Mouse (Mus musculus) hindbrain, embryonic 14.5 days (tissue): ENCODE results near the gene Fam45a. TPM values are rescaled to one million over a fixed set of nuclear protein-coding genes. Genes with fewer than 3 reads are reported as not detected.
"Not testable (repeated sequence)": the region's sequence is repeated elsewhere in the genome, so short reads cannot be mapped to it uniquely, and the experiment has no call there.

Source experiments
- ATAC-seq: fragments of 200-750 bp; cut with Nextera tagmentation; 2 replicates; pipeline ENCODE4 v1.8.0; 2017; ENCODE audit warnings: moderate number of reproducible peaks, mild to moderate bottlenecking, moderate TSS enrichment, moderate library complexity; ENCODE audit not compliant: low FRiP score
- DNase-seq: peaks from one replicate; pipeline ENCODE4 v3.0.0-alpha.2; 2015; ENCODE audit warnings: low spot score
- H3K27ac ChIP-seq: fragments of 300-500 bp; sonication (generic); 2 replicates; pipeline ENCODE4 v1.5.1; 2014; ENCODE audit warnings: mild to moderate bottlenecking, moderate library complexity
- H3K27me3 ChIP-seq: fragments of 300-500 bp; sonication (generic); 2 replicates; pipeline ENCODE4 v1.6.1; 2014; ENCODE audit warnings: mild to moderate bottlenecking, low read length, mixed read lengths; ENCODE audit not compliant: control insufficient read depth, insufficient read depth
- H3K36me3 ChIP-seq: fragments of 300-500 bp; sonication (generic); replicated peaks from 2 replicates; pipeline ENCODE4 v1.6.1; 2014; ENCODE audit not compliant: control insufficient read depth, insufficient read depth
- H3K4me1 ChIP-seq: fragments of 300-500 bp; sonication (generic); replicated peaks from 2 replicates; pipeline ENCODE4 v1.6.1; 2014; ENCODE audit warnings: antibody characterized with exemption, low read length, mixed read lengths; ENCODE audit not compliant: control insufficient read depth, insufficient read depth
- H3K4me2 ChIP-seq: fragments of 300-500 bp; sonication (generic); replicated peaks from 2 replicates; pipeline ENCODE4 v1.6.1; 2014; ENCODE audit warnings: mild to moderate bottlenecking, moderate library complexity
- H3K4me3 ChIP-seq: fragments of 300-500 bp; sonication (generic); replicated peaks from 2 replicates; pipeline ENCODE4 v1.5.1; 2014; ENCODE audit warnings: mild to moderate bottlenecking, low read length
- H3K9ac ChIP-seq: fragments of 300-500 bp; sonication (generic); 2 replicates; pipeline ENCODE4 v1.6.1; 2014
- H3K9me3 ChIP-seq: fragments of 300-500 bp; sonication (generic); 2 replicates; pipeline ENCODE4 v1.6.1; 2016; ENCODE audit warnings: low read length; ENCODE audit not compliant: control insufficient read depth
- WGBS: fragments of 180-500 bp; shearing (Covaris S2); extraction: QIAGEN DNeasy Blood & Tissue Kit; methylation state at CpG from one replicate; pipeline ENCODE4 v1.1.7; 2014; 5-methylcytosine and 5-hydroxymethylcytosine counted together
- polyA plus RNA-seq: library from polyadenylated mRNA; unstranded; fragments of >200 nt; fragmentation: Nextera tagmentation; extraction: Ambion mirVana; gene quantifications from 2 replicates; pipeline ENCODE4 v1.2.1, GENCODE M21; 2014

The Fam45a gene
- polyA plus RNA-seq, 1 experiment from 2014 or later, result 49.6 TPM

DNA sequence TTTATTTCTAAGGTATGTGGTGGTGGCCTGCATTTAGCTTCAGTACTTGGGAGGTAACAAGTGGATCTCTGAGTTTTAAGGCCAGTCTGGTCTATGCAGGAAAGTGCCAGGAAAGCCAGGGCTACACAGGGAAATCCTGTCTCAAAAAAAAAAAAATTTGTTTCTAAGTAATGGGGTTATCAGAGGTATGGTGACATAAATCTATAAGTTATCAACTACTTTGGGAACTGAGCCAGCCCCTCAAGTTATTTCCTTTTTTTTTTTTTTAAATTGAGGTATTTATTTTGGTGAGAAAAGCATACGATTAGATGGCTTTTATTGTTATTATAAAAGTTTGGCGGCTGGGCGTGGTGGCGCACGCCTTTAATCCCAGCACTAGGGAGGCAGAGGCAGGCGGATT, 1.7 kb downstream of the Fam45a start:
- H3K27ac ChIP-seq, result no peak overlapping the region

DNA sequence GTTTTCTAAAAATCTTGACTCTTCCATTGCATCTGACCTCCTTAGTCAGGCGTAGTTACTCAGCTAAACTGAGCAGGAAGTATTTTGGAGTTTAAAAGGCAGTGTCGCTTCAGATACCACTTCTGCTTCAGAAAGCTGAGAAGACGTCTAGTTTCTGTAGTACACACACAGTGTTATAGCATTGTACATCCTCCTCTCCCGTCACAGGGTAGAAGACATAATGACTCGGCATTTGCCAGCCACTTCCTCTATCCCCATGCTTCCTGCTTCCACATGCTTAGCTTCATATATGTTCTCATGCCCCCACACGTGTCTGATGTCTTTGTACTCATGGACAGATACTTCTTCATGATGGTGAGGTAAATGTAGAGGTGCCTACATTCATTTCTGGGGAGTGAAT, 7.3 kb downstream of the Fam45a start:
- no peak for ATAC-seq
- H3K9me3 ChIP-seq, result no peaks in the 10 kb centered on the region
- DNase-seq, result no peak
- H3K9ac ChIP-seq, result no peak overlapping the region
- no peak overlapping the region for H3K27ac ChIP-seq
- no peaks in the 10 kb centered on the region for H3K27me3 ChIP-seq
- no peak overlapping the region for H3K4me2 ChIP-seq
- H3K4me3 ChIP-seq, result no peak overlapping the region
- H3K36me3 ChIP-seq, result peaks cover 83% of the 10 kb centered on the region
- 92% methylated on average over 6 of the region's 6 CpGs for WGBS
- H3K4me1 ChIP-seq, result no peaks in the 10 kb centered on the region

More for the DNA sequence above, 1.7 kb downstream of the Fam45a start:
- Histone ChIP-seq H3K9ac (no peak overlapping the region), H3K9me3 (no peaks in the 10 kb centered on the region), H3K4me3 (no peak overlapping the region), H3K4me2 (no peak overlapping the region), H3K27me3 (no peaks in the 10 kb centered on the region), H3K4me1 (peaks cover 8% of the 10 kb centered on the region), H3K36me3 (peaks cover 29% of the 10 kb centered on the region)
- 96% methylated on average over 6 of the region's 6 CpGs for WGBS
- ATAC-seq (no peak), DNase-seq (no peak)

- Histone ChIP-seq H3K27ac (no peak overlapping the region), H3K27me3 (no peaks in the 10 kb centered on the region), H3K9me3 (no peaks in the 10 kb centered on the region), H3K4me1 (no peaks in the 10 kb centered on the region), H3K9ac (no peak overlapping the region), H3K4me3 (no peak overlapping the region), H3K36me3 (peaks cover 84% of the 10 kb centered on the region), H3K4me2 (no peak overlapping the region)
- ATAC-seq (no peak), DNase-seq (peak; percentile 82)
- WGBS, result 80% methylated on average over 1 of the region's 1 CpGs
Measured at GRCm38 (mm10) chr19:60837747-60838146, 26.4 kb downstream of the Fam45a start.

GRCm38 (mm10) chr19:60843324-60843723, 31.9 kb downstream of the Fam45a start:
- no peak for ATAC-seq
- Histone ChIP-seq H3K27ac (no peak overlapping the region), H3K4me3 (no peak overlapping the region), H3K4me1 (no peaks in the 10 kb centered on the region), H3K9me3 (no peaks in the 10 kb centered on the region), H3K4me2 (no peak overlapping the region), H3K27me3 (no peaks in the 10 kb centered on the region), H3K9ac (no peak overlapping the region), H3K36me3 (peaks cover 60% of the 10 kb centered on the region)
- DNase-seq, result no peak

GRCm38 (mm10) chr19:60845731-60846130, 34.3 kb downstream of the Fam45a start:
- no peaks in the 10 kb centered on the region for H3K4me1 ChIP-seq
- H3K27me3 ChIP-seq, result no peaks in the 10 kb centered on the region
- H3K9me3 ChIP-seq, result no peaks in the 10 kb centered on the region
- H3K4me2 ChIP-seq, result no peak overlapping the region
- ATAC-seq, result no peak
- no peak overlapping the region for H3K27ac ChIP-seq
- H3K9ac ChIP-seq, result no peak overlapping the region
- no peak for DNase-seq
- no peak overlapping the region for H3K4me3 ChIP-seq
- peaks cover 39% of the 10 kb centered on the region for H3K36me3 ChIP-seq

GRCm38 (mm10) chr19:60860868-60861700, 49.7 kb downstream of the Fam45a start, which contains the start of gene Sfxn4:
TSS of gene Sfxn4 (minus strand) at chr19:60861479.
- peak within 1 kb of the TSS; percentile 45 for H3K4me3 ChIP-seq
- H3K4me2 ChIP-seq, result peak within 1 kb of the TSS; percentile 64
- peaks cover 34% of the 10 kb centered on the region for H3K36me3 ChIP-seq
- peaks cover 11% of the 10 kb centered on the region; the same call in 1 of the 2 replicates for H3K4me1 ChIP-seq
- no peaks in the 10 kb centered on the region for H3K9me3 ChIP-seq
- peak; percentile 99 for ATAC-seq
- DNase-seq, result peak; percentile 87
- H3K27me3 ChIP-seq, result no peaks in the 10 kb centered on the region
- peak within 1 kb of the TSS; percentile 66 for H3K9ac ChIP-seq
- WGBS, result 4% methylated on average over 30 of the region's 30 CpGs
- H3K27ac ChIP-seq, result peak within 1 kb of the TSS; percentile 69

DNA sequence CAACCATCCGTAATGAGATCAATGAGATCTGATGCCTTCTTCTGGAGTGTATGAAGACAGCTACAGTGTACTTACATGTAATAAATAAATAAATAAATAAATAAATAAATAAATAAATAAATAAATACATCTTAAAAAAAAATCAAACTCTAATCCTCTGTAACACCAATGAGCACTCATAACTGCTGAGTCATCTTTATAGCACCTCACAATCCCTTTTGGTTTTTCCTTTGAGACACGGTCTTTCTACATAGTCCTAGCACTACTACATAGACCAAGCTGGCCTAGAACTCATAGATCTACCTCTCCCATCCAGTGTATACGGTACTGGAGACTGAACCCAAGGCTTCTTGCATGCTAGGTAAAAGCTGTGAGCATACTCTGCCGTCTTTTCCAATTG, 54.8 kb downstream of the Fam45a start:
- DNase-seq, H3K27me3 ChIP-seq, H3K27ac ChIP-seq, H3K4me1 ChIP-seq, H3K4me2 ChIP-seq, H3K4me3 ChIP-seq, H3K9me3 ChIP-seq, ATAC-seq, H3K9ac ChIP-seq: not testable (repeated sequence)
- 100% methylated on average over 4 of the region's 4 CpGs for WGBS
- H3K36me3 ChIP-seq, result peaks cover 39% of the 10 kb centered on the region

DNA sequence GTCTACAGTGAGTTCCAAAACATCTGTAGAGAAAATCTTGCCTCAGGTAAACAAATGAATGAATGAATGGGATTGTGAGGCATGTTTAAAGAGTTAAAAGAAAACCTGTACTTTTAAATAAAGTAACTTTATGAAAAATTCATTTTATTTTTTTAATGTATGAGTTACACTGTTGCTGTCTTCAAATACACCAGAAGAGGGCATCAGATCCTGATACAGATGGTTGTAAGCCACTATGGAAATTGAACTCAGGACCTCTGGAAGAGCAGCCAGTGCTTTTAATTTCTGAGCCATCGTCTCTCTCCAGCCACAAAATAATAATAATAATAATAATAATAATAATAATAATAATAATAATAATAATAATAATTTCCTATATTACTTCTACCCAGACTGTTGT, 59.1 kb downstream of the Fam45a start:
- Histone ChIP-seq H3K27ac (no peak overlapping the region), H3K4me3 (no peak overlapping the region), H3K9ac (no peak overlapping the region), H3K36me3 (peaks cover 32% of the 10 kb centered on the region), H3K4me1 (peaks cover 11% of the 10 kb centered on the region; the same call in 1 of the 2 replicates), H3K9me3 (no peaks in the 10 kb centered on the region), H3K27me3 (no peaks in the 10 kb centered on the region), H3K4me2 (no peak overlapping the region)
- DNase-seq (no peak), ATAC-seq (no peak)
- WGBS, result 91% methylated on average over 1 of the region's 1 CpGs

DNA sequence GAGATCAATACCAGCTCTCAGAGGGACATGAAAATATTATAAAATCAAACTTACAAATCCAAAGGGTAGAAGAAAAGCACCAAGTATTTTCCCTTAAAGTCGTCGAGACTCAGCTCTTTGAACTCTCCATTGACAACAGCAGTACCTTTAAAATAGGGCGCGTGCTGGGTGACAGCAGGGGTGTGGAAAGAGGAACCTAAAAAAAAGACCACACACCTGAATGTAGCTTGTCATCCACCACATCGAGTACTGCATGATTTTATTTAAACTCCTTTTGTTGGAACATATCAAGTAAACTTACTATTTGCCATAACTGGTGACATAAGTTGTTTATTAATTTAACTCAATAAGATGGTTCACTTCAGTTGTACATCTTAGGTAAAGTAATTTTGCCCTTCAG, 60.0 kb downstream of the Fam45a start:
- no peak overlapping the region for H3K4me3 ChIP-seq
- no peak for ATAC-seq
- 93% methylated on average over 5 of the region's 5 CpGs for WGBS

More for the DNA sequence above, 60.0 kb downstream of the Fam45a start:
- no peak overlapping the region for H3K9ac ChIP-seq
- peaks cover 11% of the 10 kb centered on the region; the same call in 1 of the 2 replicates for H3K4me1 ChIP-seq
- no peaks in the 10 kb centered on the region for H3K27me3 ChIP-seq
- no peak overlapping the region for H3K4me2 ChIP-seq
- H3K36me3 ChIP-seq, result peaks cover 32% of the 10 kb centered on the region
- DNase-seq, result no peak
- H3K9me3 ChIP-seq, result no peaks in the 10 kb centered on the region
- H3K27ac ChIP-seq, result no peak overlapping the region
